Mouse (Mus musculus): ENCODE data around the gene Rab12.
"Not testable (repeated sequence)": the region's sequence is repeated elsewhere in the genome, so short reads cannot be mapped to it uniquely, and the experiment has no call there.

Rab12 gene

DNA sequence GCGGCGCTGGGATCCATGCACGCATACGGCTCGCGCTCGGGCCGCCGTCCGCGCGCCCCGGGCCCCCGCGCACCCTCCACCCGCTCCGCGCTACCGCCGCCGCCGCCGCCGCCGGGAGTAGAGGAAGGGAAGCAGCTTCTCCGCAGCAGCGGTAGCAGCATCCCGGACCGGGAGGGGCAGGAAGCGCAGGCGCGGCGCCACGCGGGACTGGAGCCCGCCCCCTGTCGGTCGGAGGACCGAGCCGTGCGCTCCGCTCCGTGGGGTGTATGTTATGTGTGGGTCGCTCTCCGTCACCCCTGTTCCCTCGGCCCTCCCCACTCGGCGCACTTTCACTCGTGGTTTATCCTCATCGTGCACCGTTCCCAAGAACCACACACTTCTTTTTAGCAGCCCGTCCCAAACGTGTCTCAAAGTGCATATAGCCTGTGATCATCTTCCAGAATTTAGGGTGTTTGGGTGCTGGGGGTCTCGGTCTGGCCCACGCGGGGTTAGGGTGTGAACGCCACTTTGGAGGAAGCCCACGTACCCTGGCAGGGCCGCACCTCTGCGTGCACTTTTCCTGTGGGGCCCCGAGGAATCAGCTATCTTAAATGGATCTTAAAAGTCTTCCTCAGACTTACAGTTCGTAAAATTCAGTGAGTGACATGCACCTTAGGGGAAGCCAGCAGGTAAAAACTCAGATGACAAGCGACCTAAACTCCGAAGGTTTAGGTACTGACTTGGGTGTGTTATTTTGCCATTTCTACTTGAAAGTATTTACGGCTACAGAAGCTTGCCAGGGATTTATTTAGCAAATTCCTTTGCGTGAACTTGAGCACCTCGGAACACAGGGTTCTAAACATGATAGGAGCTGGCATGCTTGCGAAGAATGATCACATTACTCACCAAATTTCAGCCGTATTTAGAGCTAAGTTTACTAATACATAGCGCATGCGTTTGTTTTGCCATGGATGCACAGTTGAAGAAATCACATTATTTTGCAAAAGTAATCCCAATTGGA, at the start of gene Rab12:
Gene Rab12, minus strand, starts transcription at position 176 of the 1,000 bp plus-strand sequence.
- DNase-seq (ENCODE audit: low spot score) = peak; percentile 90

- peak; percentile 24 for DNase-seq (ENCODE audit: low spot score)
Measured at GRCm38 (mm10) chr17:66564213-66564612, 44.7 kb upstream of the Rab12 start.

DNA sequence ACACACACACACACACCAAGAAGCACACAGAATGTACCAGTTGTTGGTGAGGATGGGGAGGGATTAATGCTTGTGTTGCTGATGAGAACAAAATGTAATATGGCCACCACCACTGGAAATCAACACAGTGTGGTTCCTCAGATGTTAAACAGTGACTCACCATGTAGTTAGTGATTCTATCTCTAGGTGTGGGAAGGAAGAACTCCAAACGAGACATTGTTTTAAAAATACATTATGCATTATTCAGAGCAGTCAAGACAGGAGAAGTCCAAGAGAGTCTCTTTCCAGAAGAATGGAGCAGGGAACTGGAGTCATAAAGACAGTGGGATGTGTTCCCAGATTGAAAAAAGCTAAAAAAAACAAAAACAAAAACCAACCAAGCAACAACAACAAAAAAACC, 44.0 kb upstream of the Rab12 start:
- DNase-seq (ENCODE audit: low spot score) = no peak

DNA sequence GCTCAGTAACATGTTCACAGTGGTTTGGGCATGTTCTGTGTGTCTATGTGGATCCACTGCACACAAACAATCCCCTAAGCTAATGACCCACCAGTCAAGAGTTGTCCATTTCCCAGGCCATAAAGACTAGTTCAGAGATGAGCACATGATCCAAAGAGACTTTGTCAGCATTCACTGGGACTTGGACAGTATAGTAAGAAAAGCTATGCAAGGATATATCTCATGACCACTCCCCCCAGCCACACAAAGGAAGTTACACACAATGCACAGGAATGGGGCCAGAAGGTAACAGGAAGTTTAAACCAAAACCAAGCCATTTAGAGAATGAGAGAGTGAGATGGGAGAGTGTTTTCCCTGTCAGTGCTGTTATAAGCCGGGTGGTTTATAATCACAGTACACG, 41.9 kb upstream of the Rab12 start:
- DNase-seq (ENCODE audit: low spot score) = no peak

GRCm38 (mm10) chr17:66558404-66559317, 39.1 kb upstream of the Rab12 start:
- peak; percentile 14 for DNase-seq (ENCODE audit: low spot score)

GRCm38 (mm10) chr17:66552690-66553089, 33.2 kb upstream of the Rab12 start:
- no peak for DNase-seq (ENCODE audit: low spot score)

- no peak for DNase-seq (ENCODE audit: low spot score)
Measured at GRCm38 (mm10) chr17:66550486-66550885, 31.0 kb upstream of the Rab12 start.

- DNase-seq (ENCODE audit: low spot score) = no peak
Measured at GRCm38 (mm10) chr17:66532285-66532684, 12.8 kb upstream of the Rab12 start.

DNA sequence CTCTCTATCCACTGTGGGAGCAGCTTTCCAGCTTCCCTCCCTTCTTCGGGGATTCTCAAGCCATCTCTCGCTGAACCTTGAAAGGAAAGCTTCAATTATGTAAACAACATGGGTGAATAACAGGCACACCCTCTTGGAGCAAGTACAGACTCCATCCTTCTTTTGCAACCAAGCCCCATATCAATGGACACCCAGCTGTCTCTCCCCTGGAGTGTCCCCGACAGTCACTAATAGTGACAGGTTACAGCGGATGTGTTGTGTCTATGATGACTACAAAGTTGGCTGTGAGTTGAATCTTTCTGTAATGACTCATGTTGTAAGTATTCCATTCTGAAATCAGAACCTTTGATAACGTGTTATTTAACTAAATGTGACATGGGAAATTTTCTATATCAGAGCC, 3.9 kb upstream of the Rab12 start:
- DNase-seq (ENCODE audit: low spot score) = no peak

DNA sequence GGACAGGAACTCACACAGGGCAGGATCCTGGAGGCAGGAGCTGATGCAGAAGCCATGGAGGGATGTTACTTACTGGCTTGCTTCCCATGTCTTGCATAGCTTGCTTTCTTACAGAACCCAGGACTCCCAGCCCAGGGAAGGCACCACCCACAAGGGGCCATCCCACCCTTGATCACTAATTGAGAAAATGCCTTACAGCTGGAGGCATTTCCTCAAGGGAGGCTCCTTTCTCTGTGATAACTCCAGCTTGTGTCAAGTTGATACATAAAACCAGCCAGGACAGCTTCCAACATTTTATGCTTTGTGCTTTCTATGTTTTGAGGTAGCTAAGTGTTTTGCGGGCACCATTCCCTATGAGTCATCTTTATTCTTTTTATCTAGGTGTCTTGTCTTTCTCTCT, 3.1 kb upstream of the Rab12 start:
- DNase-seq (ENCODE audit: low spot score) = not testable (repeated sequence)

- DNase-seq (ENCODE audit: low spot score) = peak; percentile 52
Measured at GRCm38 (mm10) chr17:66518877-66519553, 514 bp downstream of the Rab12 start.

DNA sequence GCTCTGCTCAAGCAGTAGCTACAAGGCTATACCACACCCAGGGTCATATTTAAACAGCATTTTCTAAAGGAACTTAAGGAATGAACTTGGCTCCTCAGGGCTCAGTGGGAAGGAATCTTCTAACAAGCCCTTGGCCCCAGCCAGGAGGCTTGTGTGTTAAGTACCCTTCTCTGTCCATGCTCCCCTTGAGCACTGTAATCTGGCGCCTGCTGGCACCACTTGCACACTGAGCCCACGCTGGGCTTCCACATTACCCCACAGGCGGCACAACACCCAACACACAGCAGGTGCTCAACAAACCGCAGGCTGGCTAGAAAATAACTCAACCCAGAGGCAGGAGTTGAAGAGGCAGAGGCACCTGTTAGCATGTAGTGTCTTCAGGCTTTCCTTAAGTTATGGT, 2.6 kb downstream of the Rab12 start:
- DNase-seq (ENCODE audit: low spot score) = no peak

- no peak for DNase-seq (ENCODE audit: low spot score)
Measured at GRCm38 (mm10) chr17:66514288-66514995, 5.1 kb downstream of the Rab12 start.

- DNase-seq (ENCODE audit: low spot score) = peak; percentile 6
Measured at GRCm38 (mm10) chr17:66512202-66512956, 7.2 kb downstream of the Rab12 start.

- DNase-seq (ENCODE audit: low spot score) = peak; percentile 11
Measured at GRCm38 (mm10) chr17:66510221-66510683, 9.3 kb downstream of the Rab12 start.

DNA sequence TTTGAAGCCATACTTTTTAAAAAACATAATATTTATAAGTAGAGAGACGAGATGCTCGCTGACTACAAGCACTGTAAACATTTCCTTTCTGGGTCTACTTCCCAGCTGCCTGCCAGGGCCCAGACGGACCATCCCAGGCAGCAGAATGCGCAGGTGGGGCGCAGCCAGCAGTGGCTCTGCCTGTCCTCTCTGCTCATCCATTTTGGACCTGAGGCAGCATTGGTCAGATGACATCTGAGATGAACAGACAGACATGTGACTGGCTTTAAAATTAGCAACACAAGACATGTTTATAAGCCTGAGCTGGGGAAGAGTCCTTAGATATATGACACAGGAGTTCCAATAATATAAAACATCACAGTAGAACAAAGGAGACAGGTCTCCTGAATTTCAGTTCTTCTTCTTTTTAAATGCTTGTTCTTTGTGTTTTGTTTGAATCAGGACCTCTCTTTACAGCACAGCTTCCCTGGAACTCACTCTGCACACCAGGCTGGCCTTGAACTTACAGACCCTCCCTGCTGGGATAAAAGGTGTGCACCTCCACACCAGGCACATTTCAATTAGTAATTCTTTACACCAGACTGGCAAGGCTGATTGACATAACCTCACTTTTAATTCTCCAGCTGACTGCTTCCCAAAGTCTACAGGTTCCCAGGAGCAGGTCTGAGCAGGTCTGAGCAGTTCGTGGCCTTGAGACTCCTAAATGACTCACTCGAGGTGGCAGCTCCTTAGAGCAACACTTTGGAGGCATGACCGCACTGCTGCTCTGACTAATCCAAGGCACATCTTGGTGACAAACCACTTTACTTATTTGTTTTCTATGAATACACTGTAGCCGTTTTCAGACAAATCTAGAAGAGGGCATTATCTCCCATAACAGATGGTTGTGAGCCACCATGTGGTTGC, 12.2 kb downstream of the Rab12 start:
- no peak for DNase-seq (ENCODE audit: low spot score)

- no peak for DNase-seq (ENCODE audit: low spot score)
Measured at GRCm38 (mm10) chr17:66504964-66505363, 14.6 kb downstream of the Rab12 start.

DNA sequence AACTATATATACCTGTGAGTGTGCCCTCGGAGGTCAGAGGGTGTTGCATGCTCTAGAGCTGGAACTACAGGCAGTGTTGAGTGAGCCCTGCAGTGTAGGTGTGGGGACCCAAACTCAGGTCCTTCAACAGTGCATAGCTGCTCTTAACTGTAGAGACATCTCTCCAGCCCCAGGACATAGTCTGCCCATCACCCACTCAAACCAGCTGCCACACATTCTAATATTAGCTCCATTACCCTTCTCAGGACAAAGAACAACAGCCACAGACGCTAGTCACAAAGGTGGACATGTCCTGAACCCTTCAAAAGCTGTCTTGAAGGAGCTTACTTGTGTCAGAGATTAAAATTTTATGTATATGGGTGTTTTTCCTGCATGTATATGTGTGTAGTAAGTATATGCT, 15.3 kb downstream of the Rab12 start:
- DNase-seq (ENCODE audit: low spot score) = no peak

GRCm38 (mm10) chr17:66503466-66503865, 16.1 kb downstream of the Rab12 start:
- no peak for DNase-seq (ENCODE audit: low spot score)

Measured in embryo, embryonic 10 days (tissue).